Mouse (Mus musculus): ENCODE measurements around the gene Tmem88b. TPM values are rescaled to one million over a fixed set of nuclear protein-coding genes. Genes with fewer than 3 reads are reported as not detected.

Gene Tmem88b
- total RNA-seq, 2 experiments from 2014 or later: 1.2 TPM

DNA sequence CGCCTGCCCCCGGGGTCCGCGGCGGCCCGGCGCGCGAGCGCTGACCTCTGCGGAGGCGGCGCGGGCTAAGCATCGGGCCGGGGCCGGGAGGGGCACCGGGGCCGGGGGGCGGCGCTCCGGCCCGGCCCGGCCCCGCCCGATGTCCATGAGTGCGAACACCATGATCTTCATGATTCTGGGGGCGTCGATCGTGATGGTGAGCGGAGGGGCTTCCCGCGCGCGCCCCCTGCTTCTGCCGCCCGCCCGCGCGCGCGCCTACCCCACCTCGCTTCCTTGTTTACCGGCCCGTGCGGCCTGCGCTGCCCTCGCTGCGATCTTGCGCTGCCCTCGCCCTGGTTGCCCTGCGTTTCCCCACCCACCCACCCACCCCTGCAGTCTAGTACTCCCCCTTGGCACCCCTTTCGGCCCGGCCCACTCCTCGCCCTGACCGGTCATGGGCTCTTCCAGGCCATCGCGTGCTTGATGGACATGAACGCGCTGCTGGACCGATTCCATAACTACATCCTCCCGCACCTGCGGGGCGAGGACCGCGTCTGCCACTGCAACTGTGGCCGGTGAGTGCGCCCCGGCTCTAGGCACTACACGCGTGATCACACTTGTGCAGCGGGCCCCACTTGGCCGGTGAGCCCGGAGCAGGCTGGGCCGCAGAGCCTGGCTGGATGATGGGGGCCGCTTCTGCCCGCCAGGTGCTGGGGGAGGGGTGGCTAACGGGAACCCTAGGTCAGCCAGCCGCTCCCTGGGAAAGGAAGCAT, 50.5 kb downstream of the Tmem88b start:
- intact Hi-C loops (cut with DNase I): no loop called here
- peak; percentile 38 to 45 for DNase-seq

DNA sequence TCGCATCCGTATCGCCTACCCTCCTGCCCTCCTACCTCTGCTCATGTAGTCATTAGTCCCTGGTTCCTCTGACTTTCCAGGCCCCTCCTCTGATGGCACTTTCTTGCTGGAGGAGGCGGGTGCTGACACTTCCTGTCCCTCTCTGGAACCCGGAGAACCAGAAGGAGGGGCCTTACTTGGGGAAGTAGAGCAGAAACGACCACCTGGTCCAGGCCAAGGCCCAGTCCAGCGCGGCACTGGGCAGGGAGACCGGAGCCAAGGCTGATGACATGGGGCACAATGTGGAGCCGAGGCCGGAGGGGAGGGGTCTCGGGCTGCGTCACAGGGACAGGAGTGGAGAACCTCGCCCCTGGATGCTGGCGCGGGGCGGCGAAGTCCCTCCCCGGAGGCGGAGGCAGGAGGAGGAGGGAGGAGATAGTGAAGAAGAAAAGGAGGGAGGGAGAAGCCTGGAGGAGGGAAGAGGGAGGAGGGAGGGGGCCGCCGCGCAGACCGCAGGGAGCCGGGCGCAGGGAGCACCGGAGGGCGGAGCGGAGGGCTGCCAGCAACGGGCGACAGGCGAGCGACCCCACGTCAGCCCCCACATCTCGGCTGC, 51.2 kb downstream of the Tmem88b start, which contains the start of gene Tmem240:
Gene Tmem240 (plus strand): TSS at position 451 of the 592 bp plus-strand sequence.
- intact Hi-C loops (cut with DNase I): no loop called here
- peak; percentile 86 to 89 for DNase-seq

DNA sequence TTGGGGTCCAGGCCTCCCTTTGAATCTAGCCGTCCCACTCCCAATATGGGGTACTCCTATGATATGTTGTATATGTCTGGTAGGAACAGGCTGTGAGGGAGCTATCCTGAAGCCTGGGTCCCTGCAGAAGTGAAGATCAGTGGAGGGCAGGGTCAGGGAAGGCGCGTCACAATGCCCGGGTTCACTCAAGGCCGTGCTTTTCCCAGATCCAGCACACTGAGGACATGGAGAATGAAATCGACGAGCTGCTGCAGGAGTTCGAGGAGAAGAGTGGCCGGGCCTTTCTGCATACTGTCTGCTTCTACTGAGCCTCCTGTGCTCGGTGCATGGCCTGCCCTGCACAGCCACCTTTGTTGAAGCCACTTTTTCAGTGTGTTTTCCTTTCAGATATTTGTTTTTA, 52.4 kb downstream of the Tmem88b start:
- no peak for DNase-seq
- intact Hi-C loops (cut with DNase I): no loop called here

Small RNA genes within 50 kb of the gene (microRNA-seq; reads per million reads assigned to microRNA genes)
- gene Gm27743: 0 reads per million in 2 experiments

Other genes starting within 250 kb of the Tmem88b start
- gene Nadk, start 223.5 kb downstream of the Tmem88b start, total RNA-seq (2021): 10 to 100 TPM; 36.6 to 36.7 TPM
- 10 to 100 TPM; 11.2 to 11.4 TPM for gene Slc35e2, start 184.5 kb downstream of the Tmem88b start, total RNA-seq (2021)
- gene Cdk11b, start 161.0 kb downstream of the Tmem88b start, total RNA-seq (2021): 10 to 100 TPM; 25.8 to 28.9 TPM
- not detected for gene Gm10563, start 140.5 kb downstream of the Tmem88b start, total RNA-seq (2021)
- 10 to 100 TPM; 14.5 to 16.8 TPM for gene Mmp23, start 132.5 kb downstream of the Tmem88b start, total RNA-seq (2021)
- gene Mib2, start 116.7 kb downstream of the Tmem88b start, total RNA-seq (2021): 10 to 100 TPM; 22.4 to 24.9 TPM
- 1 to 10 TPM; 1.5 to 1.8 TPM for gene Fndc10, start 91.5 kb downstream of the Tmem88b start, total RNA-seq (2021)
- gene Ssu72, start 81.1 kb downstream of the Tmem88b start, total RNA-seq (2021): 10 to 100 TPM; 44.3 to 48.6 TPM
- under 1 TPM; 0.38 to 0.44 TPM for gene Tmem240, start 51.1 kb downstream of the Tmem88b start, total RNA-seq (2021)
- gene Atad3a, start 24.8 kb downstream of the Tmem88b start, total RNA-seq (2021): 10 to 100 TPM; 54.3 to 59.2 TPM
- gene Vwa1, start 11.2 kb downstream of the Tmem88b start, total RNA-seq (2021): 10 to 100 TPM in 1 of 2 experiments, 1 to 10 TPM in 1; 9.2 to 12.6 TPM
- gene Ankrd65, start 4.6 kb upstream of the Tmem88b start, total RNA-seq (2021): not detected
- gene Mrpl20, start 17.0 kb upstream of the Tmem88b start, total RNA-seq (2021): 10 to 100 TPM; 72.4 to 72.5 TPM
- gene Ccnl2, start 26.6 kb upstream of the Tmem88b start, total RNA-seq (2021): 10 to 100 TPM; 49.1 to 55.8 TPM
- gene Aurkaip1, start 45.4 kb upstream of the Tmem88b start, total RNA-seq (2021): 10 to 100 TPM; 96.4 to 97.5 TPM
- gene Mxra8, start 53.8 kb upstream of the Tmem88b start, total RNA-seq (2021): 10 to 100 TPM; 46.9 to 58.4 TPM
- 10 to 100 TPM; 41.1 to 46.6 TPM for gene Dvl1, start 61.5 kb upstream of the Tmem88b start, total RNA-seq (2021)
- under 1 TPM; 0.26 to 0.32 TPM for gene Tas1r3, start 77.5 kb upstream of the Tmem88b start, total RNA-seq (2021)
- gene Cptp, start 83.6 kb upstream of the Tmem88b start, total RNA-seq (2021): 10 to 100 TPM in 1 of 2 experiments, 1 to 10 TPM in 1; 9.9 to 10.6 TPM
- 10 to 100 TPM; 16.9 to 19.5 TPM for gene Ints11, start 83.7 kb upstream of the Tmem88b start, total RNA-seq (2021)
- gene Pusl1, start 105.9 kb upstream of the Tmem88b start, total RNA-seq (2021): 10 to 100 TPM; 14.8 to 18.0 TPM
- gene Acap3, start 105.9 kb upstream of the Tmem88b start, total RNA-seq (2021): 10 to 100 TPM; 19.6 to 21.6 TPM
- 10 to 100 TPM; 53.1 to 62.6 TPM for gene Ube2j2, start 158.0 kb upstream of the Tmem88b start, total RNA-seq (2021)
- gene C1qtnf12, start 176.4 kb upstream of the Tmem88b start, total RNA-seq (2021): 10 to 100 TPM; 14.0 to 17.9 TPM
- 1 to 10 TPM; 2.0 to 2.7 TPM for gene B3galt6, start 206.8 kb upstream of the Tmem88b start, total RNA-seq (2021)
- gene Sdf4, start 207.0 kb upstream of the Tmem88b start, total RNA-seq (2021): 10 to 100 TPM; 83.2 to 84.6 TPM
- gene Tnfrsf4, start 228.0 kb upstream of the Tmem88b start, total RNA-seq (2021): under 1 TPM; 0.50 to 0.80 TPM
- gene Tnfrsf18, start 240.3 kb upstream of the Tmem88b start, total RNA-seq (2021): under 1 TPM in 1 of 2 experiments, not detected in 1; 0.56 TPM